Mouse (Mus musculus): ENCODE data around the gene Cntnap2. TPM values are rescaled to one million over a fixed set of nuclear protein-coding genes. Genes with fewer than 3 reads are reported as not detected.
"Not testable (repeated sequence)": the region's sequence is repeated elsewhere in the genome, so short reads cannot be mapped to it uniquely, and the experiment has no call there.

The Cntnap2 gene
- total RNA-seq, 2 experiments from 2014 or later, result 3.2 to 4.8 TPM

GRCm38 (mm10) chr6:46263171-46263570 lies 1204.0 kb downstream of the Cntnap2 start:
- no peak for DNase-seq

DNA sequence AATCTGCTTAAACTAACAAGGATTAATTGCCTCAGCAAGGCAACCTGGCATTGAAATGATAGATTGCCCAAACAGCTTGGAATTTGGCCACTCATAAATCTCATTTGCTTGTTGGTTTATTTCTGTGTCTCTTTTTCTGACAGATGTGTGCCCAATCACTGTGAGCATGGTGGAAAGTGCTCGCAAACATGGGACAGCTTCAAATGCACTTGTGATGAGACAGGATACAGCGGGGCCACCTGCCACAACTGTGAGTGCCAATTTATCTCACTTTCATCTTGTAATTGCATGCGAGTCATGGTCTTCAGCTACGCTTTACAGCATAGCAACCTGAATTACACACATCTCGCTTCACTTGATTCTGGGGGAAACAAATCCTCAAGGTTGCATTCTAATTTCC lies 1287.8 kb downstream of the Cntnap2 start:
- DNase-seq, result no peak

GRCm38 (mm10) chr6:46361091-46361490 lies 1301.9 kb downstream of the Cntnap2 start:
- DNase-seq, result no peak

DNA sequence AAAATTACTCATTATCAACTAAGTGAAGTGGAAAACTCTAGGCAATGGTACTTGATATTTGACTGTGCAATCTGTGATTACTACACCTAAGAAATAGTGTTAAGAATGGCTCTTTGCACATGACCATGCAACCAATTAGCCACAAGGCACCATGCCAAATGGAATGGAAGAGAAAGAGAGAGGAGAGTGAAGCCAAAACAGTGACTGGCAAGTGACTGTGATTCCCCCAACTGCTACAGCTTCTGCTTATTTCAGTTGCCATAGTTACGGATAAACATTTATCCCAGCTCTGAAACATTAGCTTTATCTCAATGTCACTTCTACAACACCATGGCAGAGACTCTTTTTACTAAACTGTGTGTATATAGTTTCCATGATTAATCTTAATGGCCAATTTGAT lies 1303.0 kb downstream of the Cntnap2 start:
- DNase-seq, result no peak

DNA sequence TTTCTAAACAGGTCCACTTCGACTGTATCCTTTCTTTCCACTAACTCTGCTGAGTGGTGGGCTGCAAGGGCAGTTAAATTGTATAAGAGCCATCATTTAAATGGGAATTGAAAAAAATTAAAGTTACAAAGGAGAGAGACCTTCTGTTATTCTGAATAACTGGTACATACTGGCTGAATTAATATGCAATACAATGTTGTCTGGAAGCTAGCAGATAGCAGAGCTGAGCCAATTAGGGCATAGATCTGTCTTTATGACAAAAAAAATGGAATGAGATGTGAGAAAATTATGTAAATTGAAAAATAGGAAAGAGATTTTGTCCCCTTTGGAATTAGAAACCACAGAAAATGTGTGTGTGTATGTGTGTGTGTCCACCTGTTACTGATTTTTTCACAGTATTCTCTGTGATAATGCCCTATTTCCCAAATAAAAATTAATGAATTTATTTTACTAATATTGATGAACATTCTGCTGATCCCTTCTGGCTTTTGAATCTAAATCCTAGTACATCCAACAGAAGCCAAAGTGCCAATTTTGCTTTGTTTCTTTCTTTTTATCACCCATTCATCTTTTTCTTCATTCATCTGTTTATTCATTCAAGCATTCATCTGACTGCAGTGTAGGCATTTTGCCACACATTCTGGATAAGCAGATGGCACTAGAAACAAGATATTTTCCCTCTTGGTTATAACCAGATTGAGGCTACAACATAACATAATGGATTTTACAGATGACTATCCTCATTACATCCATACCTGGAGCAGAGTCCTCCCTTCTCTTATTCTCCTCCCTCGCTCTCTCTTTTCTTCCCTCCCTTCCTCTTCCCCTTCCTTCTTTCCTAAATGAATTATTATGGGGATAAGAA lies 1339.8 kb downstream of the Cntnap2 start:
- DNase-seq, result no peak

GRCm38 (mm10) chr6:46414154-46414553 lies 1355.0 kb downstream of the Cntnap2 start:
- no peak for DNase-seq

GRCm38 (mm10) chr6:46414562-46414961 lies 1355.4 kb downstream of the Cntnap2 start:
- DNase-seq, result no peak

DNA sequence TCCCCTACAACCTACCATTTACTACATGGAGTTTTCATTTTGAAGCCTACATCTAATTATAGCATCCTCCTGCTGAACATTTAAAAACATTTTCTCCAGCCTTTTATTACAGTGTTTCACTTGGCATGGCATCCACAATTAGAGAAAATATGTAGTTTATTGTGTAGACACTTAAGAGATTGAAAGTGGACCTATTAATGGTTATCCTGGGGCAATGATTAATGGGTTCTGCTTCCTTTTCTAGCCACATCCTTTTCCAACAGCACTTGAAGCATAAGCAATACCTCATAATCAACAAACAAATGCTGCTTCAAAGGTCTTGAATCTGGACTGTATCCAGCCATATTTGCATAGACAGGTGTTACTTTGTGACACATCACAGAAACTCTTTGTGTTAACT lies 1360.7 kb downstream of the Cntnap2 start:
- no peak for DNase-seq

DNA sequence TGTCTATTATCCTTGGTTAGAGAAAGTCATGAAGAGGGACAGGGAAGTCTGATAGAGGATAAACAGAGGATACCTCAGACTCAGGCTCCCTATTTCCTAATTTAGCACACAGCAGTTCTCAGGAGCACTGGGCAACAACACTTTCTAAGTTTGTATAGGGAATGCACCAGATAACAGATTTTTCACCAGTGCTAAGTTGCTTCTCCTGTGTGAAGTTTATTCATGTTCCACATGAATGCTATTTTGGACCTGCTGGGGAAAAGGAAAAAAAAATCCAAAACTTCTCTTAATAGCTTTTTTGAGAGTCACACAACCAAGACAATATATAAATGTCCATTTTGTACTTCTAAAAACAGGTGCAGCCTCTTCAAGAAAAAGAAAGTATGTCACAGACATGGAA lies 1361.2 kb downstream of the Cntnap2 start:
- no peak for DNase-seq

DNA sequence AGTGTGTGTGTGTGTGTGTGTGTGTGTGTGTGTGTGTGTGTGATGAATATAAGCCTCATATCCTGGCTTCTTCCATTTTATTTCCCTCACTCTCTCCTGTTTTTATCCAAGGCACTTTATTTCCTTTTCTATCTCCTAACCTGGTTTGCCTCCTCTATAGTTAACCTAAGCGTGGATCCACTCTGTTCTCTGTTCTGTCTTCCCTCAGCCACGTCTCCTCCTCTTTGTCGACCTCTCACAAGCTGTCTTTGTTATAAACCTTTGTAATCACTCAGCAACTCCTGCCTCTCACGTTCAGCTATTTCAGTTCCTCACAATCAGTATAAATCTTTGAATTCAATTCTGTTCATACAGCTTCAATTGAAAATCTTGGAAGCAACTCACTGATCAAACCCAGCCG lies 1369.1 kb downstream of the Cntnap2 start:
- DNase-seq, result no peak

DNA sequence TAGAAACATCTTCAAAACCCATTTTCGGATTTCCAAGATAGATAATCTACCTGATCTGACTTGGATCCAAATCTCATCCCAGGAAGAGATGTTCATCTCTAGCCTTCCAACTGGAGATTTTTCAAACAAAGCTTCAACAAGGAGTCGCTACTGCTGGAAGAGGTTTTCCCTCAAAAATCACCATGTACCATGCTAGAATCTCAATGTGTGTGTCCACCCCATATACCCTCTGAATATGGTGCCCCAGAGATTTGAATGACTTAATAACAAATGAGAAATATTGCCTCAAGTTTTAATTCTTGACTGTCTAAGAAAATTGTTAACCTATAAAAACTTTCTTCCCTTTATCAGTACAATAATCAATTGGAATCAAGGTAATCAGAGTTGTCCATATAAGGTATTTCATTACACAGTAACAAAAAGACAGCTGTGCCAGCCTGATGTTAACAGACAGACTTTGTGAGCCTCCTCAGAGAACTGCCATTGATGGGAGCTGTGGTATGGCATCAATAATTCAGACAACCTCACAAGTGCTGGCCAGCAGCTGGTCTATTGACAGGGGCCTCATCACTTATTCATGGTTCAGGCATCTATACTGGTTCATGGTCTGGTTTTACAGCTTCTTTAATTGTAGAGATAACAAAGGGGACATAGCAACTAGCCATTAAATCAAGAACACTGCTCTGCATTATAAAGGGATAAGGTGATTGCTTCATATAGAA lies 1391.9 kb downstream of the Cntnap2 start:
- DNase-seq, result no peak

- no peak for DNase-seq
Measured at GRCm38 (mm10) chr6:46472683-46473082, 1413.5 kb downstream of the Cntnap2 start.

- no peak for DNase-seq
Measured at GRCm38 (mm10) chr6:46484392-46484791, 1425.2 kb downstream of the Cntnap2 start.

DNA sequence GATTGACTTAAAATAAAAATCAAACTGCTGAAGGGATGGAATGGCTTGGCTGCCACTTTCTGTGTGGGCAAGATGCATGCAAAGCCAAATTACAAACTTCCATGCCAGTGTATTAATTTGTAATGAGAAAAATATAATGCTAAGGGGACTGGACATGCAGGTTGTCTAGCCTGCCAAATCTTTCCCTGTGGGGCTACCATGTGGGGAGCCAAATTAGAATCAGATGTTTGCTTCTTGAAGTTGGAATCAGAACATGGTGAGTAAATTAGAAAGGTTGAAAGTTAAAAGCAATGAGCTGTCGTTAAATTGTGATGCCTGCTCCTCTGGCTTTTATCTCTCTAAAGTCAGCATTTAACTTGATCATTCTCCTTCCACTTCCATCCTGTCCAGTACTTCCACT lies 1443.6 kb downstream of the Cntnap2 start:
- no peak for DNase-seq

DNA sequence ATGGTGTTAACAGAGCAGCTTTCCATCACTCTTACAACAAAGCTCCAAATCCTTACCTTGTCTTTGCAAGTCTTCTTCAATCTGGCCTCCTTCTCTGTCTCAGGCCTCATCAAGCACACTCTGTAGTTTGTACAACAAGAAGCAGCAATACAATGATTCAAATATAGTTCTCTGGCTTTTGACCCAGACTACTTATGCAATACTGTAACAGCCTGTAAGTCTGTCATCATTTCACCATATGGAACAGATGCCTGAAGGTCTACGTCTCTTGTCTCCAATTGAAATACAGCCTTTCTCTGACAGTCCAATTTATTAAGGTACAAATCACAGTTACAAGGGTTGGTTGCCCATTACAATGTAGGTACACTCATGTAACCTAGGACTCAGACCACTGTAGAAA lies 1453.7 kb downstream of the Cntnap2 start:
- no peak for DNase-seq

DNA sequence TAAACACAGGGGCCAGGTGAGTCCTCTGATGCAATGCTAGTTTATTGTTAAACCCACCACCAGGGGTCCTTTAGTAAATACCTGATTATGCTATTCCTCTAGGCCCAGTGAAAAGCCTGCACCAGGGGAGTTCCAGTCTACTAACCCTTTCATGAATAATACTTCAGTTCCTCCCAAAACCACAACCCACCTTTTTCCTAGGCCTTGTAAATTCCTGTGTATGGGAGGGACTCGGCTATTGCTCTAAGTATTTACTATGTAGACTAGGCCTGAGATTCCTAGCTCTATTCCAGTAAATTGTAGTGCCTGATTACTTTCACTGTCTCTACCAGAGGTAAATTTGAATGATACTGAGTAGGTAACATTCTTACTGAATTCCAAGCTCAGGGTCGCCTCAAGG lies 1478.4 kb downstream of the Cntnap2 start:
- DNase-seq, result not testable (repeated sequence)

GRCm38 (mm10) chr6:46563470-46563869 lies 1504.3 kb downstream of the Cntnap2 start:
- DNase-seq, result no peak

DNA sequence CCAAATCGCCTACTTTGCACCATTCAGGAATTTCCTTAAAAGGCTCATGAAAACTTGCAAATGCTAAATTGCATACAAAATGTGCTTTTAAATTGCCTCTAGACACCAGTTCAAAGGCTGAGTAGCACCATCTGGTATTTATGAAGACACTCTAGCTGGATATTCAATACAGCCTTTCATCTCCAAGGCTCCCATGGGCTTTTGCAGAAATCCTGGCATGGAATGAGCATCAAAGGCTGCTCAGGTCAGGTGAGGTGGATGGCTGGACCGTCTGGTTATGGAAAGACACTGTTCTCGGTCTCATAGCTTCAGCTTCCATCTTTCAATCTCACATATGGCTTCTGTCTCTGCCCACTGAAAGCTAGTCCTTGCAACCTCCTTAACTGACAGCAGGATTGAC lies 1515.9 kb downstream of the Cntnap2 start:
- no peak for DNase-seq

- no peak for DNase-seq
Measured at GRCm38 (mm10) chr6:46612365-46612764, 1553.2 kb downstream of the Cntnap2 start.

GRCm38 (mm10) chr6:46612872-46613271 lies 1553.7 kb downstream of the Cntnap2 start:
- DNase-seq, result no peak

GRCm38 (mm10) chr6:46669018-46669417 lies 1609.9 kb downstream of the Cntnap2 start:
- no peak for DNase-seq

GRCm38 (mm10) chr6:46675081-46675480 lies 1615.9 kb downstream of the Cntnap2 start:
- no peak for DNase-seq

DNA sequence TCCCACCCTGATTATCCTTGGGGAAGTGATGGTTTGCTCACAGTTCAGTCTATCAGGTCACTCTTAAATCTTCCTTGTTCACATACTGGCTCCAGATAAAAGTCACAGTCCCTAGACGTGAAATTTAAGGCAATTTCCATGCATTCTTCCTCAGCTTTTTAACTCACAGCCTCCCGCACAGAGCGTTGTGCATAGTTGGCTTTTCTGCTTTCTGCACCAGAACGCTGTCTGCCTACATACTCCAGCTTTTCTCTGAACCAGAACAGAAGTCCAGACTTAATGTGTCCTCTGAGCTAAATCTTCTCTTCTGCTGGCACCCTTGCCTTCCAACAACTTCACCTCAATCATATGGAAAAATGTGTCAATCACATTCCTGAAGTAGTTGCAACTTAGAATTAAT lies 1616.5 kb downstream of the Cntnap2 start:
- DNase-seq, result no peak

DNA sequence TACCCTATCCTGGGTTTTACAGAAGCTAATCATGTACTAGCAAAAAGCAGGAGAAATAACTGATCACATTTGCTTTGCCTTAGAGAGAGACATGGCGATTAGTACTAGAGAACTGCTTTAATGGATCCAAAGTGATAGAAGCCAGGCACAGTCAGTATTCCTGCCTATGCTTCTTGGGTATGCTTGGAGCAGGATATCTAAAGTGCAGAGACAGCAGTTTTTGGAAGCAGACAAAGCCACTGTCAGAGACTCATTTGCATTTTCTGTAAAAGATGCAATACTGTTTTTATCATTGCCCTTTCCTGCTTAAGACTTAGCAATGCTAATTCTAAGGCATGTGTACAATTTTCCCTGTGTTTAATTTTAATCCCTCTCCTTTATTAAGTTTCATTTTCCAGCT lies 1637.0 kb downstream of the Cntnap2 start:
- no peak for DNase-seq
